Mouse (Mus musculus): ENCODE measurements around the gene Dtnbp1.

Dtnbp1 gene

GRCm38 (mm10) chr13:44891813-44892730 is 109.9 kb downstream of the Dtnbp1 start:
- no peak for DNase-seq

- no peak for DNase-seq
Measured at GRCm38 (mm10) chr13:44890612-44891011, 111.3 kb downstream of the Dtnbp1 start.

GRCm38 (mm10) chr13:44886221-44886620 is 115.7 kb downstream of the Dtnbp1 start:
- DNase-seq = no peak

- DNase-seq = no peak
Measured at GRCm38 (mm10) chr13:44881001-44881400, 120.9 kb downstream of the Dtnbp1 start.

GRCm38 (mm10) chr13:44876799-44877198 is 125.1 kb downstream of the Dtnbp1 start:
- DNase-seq = no peak
